Mouse (Mus musculus) G1E (cell line): ENCODE measurements around the gene Ppfia1.

Experiments used
- CTCF ChIP-seq: IDR thresholded peaks from 2 replicates; pipeline ENCODE4 v1.5.1; 2012; ENCODE audit warnings: low read depth, low read length, inconsistent platforms, mixed read lengths
- GATA1 ChIP-seq: IDR thresholded peaks from 2 replicates; pipeline ENCODE4 v1.6.1; 2012; ENCODE audit warnings: borderline replicate concordance, low read length, inconsistent platforms, mixed read lengths

DNA sequence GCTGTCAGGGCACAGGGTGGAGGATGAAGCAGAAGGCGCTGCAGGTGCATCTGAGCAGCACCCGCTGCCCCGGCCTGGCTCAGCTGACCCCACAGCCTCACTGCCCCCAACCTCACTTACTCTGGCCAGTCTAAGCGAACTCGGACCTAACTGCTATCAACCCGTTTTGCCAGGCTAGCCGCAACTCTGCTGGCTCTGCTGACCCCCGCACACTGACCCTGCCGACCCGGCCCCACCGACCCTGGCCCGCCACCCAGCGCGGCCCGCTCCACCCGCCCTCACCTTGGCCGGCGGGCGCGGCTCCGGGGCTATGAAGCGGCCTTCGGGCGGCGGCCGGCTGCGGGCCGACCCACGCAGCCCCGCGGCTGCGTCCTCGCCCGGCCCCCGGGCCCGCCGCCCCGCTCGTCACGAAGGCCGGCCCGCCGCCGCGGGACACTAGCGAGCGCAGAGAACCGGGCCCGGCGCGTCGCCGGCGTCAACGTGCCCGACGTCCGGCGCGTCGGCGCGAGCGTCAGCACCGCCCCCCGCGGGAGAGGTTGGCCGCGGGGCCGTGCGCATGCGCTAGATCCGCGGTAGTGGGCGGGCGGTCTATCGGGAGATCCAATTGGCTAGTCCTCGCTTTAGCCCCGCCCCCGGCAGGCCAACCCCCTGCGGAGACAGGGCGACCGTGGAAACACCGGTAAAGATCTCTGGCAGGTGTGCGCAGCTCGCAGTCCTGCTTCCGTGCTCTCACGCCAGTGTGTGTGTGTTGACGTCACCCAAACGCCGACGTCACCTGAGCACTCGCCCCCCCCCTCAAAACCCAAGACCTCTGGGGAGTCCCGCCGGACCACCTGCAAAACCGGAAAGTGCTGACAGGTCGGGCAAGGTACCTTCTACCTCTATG, at the start of gene Ppfia1:
- TF ChIP-seq GATA1 (no peak), CTCF (no peak)
